Mouse (Mus musculus): Measurements from ENCODE around the gene Mavs.

Gene Mavs

DNA sequence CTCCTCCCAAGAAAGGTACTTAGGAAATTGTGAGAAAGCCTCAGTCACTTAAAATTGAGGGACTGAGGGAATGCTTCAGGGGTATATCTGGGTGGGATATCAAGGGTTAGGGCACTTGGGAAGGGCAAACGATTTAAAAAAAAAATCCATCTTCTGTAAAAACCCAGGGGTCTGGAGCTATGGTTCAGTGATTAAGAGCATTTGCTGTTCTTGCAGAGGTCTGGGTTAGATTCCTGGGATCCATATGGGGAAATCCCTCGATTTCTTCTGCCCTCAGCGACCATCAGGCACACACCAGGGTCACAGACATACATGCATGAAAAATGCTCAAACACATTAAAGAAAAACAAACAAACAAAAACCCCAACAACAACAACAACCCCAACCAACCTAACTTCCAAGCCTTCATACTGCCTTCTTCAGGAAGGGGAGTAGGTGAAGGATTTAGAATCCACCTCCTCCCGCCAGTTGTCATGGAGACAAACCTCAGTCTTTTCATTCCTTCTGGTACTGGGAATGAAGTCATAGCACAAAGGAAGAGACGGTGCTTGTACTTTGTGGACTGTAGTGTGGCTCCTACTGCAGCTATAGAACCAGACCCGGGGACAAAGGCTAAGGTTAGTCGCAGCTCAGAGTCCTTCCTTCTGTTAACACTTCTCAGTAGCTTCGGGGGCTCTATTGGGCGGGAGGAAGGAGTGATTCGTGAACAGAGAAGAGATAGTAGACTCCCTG is 27.8 kb downstream of the Mavs start:
- no peak for DNase-seq (ENCODE audit: low spot score in 2 of 2)

DNA sequence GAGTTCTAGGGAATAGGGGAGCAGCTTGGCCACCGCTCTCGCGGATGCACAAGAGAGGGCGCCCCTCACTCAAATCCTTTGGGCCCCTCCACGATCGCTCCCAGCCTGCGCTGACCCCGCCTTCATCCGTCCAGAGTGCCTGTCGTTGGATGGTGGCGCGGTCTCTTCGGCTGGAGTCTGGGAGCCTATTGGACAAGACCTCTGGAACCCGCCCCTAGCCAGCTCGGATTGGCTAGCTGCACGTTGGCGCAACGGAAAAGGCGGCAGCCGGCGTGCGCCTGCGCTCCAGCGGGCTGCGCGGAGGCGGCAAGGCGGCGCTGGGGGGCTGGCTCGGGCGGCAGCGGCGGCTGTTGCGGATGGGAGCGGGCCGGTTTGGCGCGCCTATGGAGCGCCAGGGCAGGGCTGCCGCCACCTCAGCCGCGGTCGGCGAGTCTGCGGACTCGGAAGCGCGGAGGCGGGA is 28.4 kb downstream of the Mavs start, which contains the start of gene Pank2:
TSS of gene Pank2 (plus strand) at position 283 of the 460 bp plus-strand sequence.
- peak; percentile 97 to 98 for DNase-seq (ENCODE audit: low spot score in 2 of 2)

DNA sequence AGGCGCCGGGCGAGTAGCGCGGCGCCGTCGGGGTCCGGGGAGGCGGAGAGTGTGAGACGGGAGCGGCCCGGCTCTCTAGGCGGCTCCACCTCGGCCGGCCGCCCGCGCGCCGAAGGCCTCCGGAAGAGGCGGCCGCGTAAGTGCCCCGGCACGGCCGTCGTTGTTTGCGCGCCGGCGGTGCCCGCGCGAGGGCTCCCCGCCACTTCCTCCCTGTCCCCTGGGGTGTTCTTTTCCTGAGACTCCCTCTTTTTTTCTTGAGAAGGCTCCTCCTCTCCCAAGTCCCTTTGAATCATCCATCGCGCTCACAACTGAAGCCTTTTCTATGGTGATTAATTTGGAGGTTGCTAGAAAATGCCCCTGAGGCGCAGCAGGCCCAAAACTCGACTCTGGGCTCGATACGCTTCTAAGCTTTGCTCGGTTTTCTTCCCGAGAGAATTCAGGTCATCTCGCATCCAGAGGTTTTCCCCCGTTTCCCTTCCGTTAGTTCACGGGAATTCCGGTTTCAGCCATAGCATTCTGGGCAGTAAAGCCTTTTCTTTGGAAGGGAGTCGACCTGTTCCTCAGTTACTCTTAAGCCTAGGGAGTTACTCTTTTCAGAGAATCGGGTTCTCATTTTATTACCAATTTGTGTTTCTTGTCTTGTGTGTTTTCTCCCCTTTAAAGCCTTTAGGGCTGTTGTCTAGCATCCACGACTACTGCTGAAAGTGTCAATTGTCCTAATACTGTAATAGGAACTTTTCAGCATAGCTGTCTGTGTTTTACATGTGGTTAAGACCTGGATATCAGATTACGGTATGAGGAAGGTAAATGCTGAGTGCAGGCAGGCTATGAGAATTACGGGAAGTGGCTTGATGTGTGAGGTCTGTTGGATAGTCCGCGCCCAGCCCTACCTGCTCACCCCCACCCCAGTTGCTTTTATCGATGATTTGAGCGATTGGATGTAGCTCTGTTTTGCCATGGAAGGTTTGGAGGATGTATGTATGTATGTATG is 29.1 kb downstream of the Mavs start:
- DNase-seq (ENCODE audit: low spot score in 2 of 2): no peak

DNA sequence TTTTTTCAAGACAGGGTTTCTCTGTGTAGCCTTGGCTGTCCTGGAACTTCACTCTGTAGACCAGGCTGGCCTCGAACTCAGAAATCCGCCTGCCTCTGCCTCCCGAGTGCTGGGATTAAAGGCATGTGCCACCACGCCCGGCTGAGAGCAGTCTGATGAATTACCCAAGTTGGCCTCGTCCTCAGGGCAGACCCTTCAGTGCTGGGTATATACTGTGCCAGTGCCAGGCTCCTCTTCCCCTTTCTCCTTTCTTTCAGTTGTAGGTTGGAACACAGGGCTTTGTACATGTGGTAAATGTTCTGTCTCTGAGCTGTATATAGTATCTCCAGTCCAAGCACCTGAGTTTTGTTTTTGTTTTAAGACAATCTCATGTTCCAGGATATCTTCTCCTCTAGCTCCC is 30.2 kb downstream of the Mavs start:
- DNase-seq (ENCODE audit: low spot score in 2 of 2): no peak

DNA sequence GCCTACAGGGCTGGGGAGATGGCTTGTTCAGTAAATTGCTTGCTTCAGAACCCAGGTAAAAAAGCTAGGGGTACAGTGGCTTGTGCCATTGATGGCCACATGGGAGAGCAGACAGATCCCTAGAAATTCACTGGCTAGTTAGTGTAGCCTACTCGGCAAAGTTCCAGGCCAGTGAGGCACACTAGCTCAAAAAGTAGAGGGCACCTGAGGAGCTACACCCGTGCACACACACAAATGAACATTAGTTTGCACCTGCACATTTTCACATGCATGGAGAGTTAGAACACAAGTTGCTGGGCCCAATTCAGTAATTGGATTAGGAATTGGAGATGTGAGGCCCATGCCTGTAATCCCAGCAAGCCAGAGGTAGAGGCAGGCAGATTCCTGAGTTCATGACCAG is 31.2 kb downstream of the Mavs start:
- no peak for DNase-seq (ENCODE audit: low spot score in 2 of 2)

DNA sequence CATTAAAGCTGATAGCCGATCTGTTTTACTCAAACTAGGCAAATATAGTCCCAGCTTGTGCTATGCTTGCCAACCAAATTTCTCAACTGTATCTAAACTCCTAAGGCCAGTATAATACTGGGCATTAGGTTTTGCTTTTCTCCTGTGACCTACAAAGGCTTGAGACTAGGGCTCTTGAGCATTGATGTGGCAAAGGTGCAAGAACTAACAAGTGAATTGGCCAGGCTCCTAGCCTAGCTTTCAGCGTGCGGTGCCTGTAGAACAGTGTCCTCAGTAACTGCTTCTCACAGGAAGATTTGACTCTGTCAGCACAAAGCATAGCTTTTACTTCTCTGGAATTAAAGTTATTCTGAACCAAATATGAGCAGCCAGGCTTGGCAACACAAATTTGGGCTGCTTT is 41.6 kb downstream of the Mavs start:
- no peak for DNase-seq (ENCODE audit: low spot score in 2 of 2)

DNA sequence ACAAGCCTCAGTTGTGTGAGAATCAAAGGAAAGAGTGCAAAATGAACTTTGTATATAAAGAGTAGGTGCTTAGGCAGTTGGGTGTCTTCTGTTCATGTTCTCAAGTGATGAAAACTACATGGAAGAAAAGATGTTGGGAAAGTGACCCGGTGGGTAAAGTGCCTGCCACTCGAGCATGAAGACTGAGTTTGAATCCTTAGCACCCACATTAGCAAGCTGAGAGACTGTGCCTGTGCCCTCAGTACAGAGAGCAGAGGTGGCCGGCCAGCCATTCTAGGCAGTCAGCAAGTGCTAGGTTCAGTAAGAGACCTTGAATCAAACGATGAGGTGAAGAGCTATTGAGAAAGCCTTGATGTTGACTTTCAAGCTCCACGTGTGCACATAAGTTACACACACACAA is 42.9 kb downstream of the Mavs start:
- no peak for DNase-seq (ENCODE audit: low spot score in 2 of 2)

DNA sequence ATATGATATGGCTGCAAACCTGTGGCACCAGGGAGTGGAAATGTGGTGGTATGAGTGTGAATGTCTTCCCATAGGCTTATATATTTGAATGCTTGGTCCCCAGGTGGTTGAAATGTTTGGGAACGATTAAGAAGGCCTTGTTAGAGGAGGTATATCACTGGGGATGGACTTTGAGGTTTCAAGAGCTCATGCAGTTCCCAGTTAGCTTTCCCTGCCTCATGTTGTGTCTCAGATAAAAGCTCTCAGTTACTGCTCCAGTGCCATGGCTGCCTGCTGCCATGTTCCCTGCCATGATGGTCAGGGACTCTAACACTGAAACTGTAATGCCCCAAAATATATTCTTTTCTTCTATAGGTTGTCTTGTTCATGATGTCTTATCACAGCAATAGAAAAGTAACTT is 47.7 kb downstream of the Mavs start:
- DNase-seq (ENCODE audit: low spot score in 2 of 2): no peak

DNA sequence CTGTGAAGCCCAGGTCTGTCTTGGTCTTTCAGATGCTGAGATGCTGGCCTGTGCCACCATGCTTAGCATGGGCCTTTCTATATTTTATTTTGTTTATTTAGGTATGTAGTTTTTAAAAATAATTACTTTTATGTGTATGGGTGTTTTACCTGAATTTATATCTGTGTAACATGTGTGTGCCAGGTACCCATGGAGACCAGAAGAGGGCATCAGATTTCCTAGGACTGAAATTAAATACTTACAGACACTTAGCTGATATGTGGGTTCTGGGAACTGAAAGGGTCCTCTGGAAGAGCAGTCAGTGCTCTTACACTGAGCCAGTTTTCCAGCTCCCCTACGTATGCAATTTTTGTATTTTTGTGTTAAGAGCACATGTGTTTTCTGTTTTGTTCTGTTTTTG is 52.4 kb downstream of the Mavs start:
- DNase-seq (ENCODE audit: low spot score in 2 of 2): no peak

DNA sequence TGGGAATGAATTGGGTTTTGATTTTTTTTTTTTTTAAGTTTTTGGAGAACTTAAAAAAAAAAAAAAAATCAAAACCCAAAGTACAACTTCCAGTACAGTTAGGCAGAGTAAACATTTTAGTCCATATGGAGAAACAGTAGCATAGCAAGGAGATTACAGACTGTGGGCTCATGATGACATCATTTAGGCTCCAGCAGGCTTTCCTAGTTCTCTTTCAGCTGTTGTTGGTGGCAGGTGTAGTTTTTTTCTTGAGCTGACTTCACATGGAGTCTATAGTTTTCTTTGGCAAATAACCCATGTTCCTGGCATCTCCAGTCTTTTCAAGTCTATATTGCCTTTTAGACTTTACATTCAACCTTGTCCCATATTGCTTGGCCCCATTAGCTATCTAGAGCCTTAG is 56.8 kb downstream of the Mavs start:
- DNase-seq (ENCODE audit: low spot score in 2 of 2): no peak

DNA sequence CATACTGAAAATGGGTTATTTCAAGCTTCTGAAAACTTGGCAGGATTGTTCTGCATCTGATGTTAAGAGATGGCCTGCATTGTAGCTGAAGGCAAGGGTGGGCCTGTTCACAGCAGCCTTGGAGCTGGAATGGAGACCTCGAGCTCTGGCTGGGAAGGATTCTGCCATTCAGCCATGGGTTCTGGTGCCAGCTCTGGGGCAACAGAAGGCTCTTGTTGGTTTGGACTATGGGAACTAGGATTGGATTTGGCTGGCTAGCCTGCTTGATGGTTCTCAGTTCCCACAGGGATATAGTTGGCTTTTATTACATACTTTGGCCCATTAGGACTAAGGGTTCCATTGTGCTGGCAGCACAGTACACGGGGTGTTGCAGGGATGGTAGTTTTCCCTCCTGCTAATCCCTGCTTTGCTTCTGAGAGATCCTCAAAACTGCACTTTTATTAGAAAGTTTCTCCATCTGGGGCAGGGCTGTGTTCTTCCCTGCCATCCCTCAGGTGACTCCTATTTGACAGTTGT is 62.9 kb downstream of the Mavs start:
- DNase-seq (ENCODE audit: low spot score in 2 of 2): no peak

Data from frontal cortex, postnatal 14 days (tissue).